In genomic region chr10:80080396-80081070, GRCm38 (mm10) we compare ENCODE assay signal across 13 mouse cellular contexts. TPM values are rescaled to one million over a fixed set of nuclear protein-coding genes. Genes with fewer than 3 reads are reported as not detected.
DNase-seq lines count a peak whose midpoint lies in the region; ATAC-seq and TF ChIP-seq lines count a peak whose summit lies in the region.
"Had no signal": no experiment of that assay in that cellular context is flagged by ENCODE, and none has a peak within 500 bp of the region (broad histone marks: within the 10 kb centered on the region; RNA-seq: fewer than 3 reads in every experiment).

No protein-coding gene starts in this region.

- H3K4me2 ChIP-seq in heart, embryonic 13.5 days, result peak overlapping the region; percentile 33; the same call in 1 of the 2 replicates
- H3K4me2 ChIP-seq in liver, embryonic 14.5 days (ENCODE audit: low read depth), result peak overlapping the region; percentile 85

- no peak overlapping the region for H3K4me3 ChIP-seq in heart, embryonic 13.5 days
- H3K4me3 ChIP-seq in liver, embryonic 14.5 days (ENCODE audit: insufficient read depth in 1 of 2, low read depth in 2 of 2, low read length in 2 of 2), result peak overlapping the region; percentile 42 to 49
- no peak overlapping the region for H3K4me3 ChIP-seq in left cerebral cortex, adult 2 months

- WGBS in heart, embryonic 13.5 days, result 72% methylated on average over 16 of the region's 16 CpGs
- 38% methylated on average over 16 of the region's 16 CpGs for WGBS in liver, embryonic 14.5 days (ENCODE audit: insufficient replicate concordance)

- H3K9me3 ChIP-seq in heart, embryonic 13.5 days, result no peaks in the 10 kb centered on the region
- no peaks in the 10 kb centered on the region for H3K9me3 ChIP-seq in liver, embryonic 14.5 days (ENCODE audit: control insufficient read depth, low read length)

- ATAC-seq in heart, embryonic 13.5 days (ENCODE audit: extremely low read depth, insufficient number of reproducible peaks, low FRiP score, low TSS enrichment), result 0 out of 2 replicates have a peak, but pooled peaks have one; percentile 45
- ATAC-seq in liver, embryonic 14.5 days (ENCODE audit: insufficient read depth), result peak; percentile 89

- DNase-seq in heart, adult 11 months, result no peak
- peak; percentile 49 for DNase-seq in c-Kit-positive CD71-positive TER-119-negative erythroid progenitor cells, embryonic 14.5 days (ENCODE audit: low read depth)
- DNase-seq in liver, embryonic 14.5 days (ENCODE audit: low read depth in 3 of 3, low spot score in 3 of 3), result peak; percentile 63 to 77 (median 71)
- peak; percentile 82 to 84 for DNase-seq in spleen, postnatal 4 days (ENCODE audit: low spot score in 2 of 2)
- DNase-seq in adrenal gland, adult (ENCODE audit: inconsistent age in 2 of 2, low spot score in 1 of 2), result no peak
- DNase-seq in frontal cortex, postnatal 25 days (ENCODE audit: low spot score in 2 of 2), result no peak
- DNase-seq in left cerebral cortex, adult 2 months (ENCODE audit: extremely low spot score in 1 of 2, low spot score in 2 of 2), result no peak
- DNase-seq: kidney, adult 11 months; kidney, postnatal 4 days; lung, adult 2 months; right cerebral cortex, postnatal 25 days; thymus, adult 18-20 months had no signal

- peaks cover 75% of the 10 kb centered on the region for H3K36me3 ChIP-seq in heart, embryonic 13.5 days
- peaks cover 29% of the 10 kb centered on the region for H3K36me3 ChIP-seq in liver, embryonic 14.5 days (replicated peaks; ENCODE audit: control insufficient read depth, insufficient read depth, low read depth)

- no peak for TF ChIP-seq CTCF in liver, embryonic 14.5 days (IDR thresholded peaks at IDR 0.05; ENCODE audit: low read depth)
- no peak for TF ChIP-seq CTCF in left cerebral cortex, adult 2 months (IDR thresholded peaks at IDR 0.05)

- H3K4me1 ChIP-seq in heart, embryonic 13.5 days, result peaks cover 20% of the 10 kb centered on the region
- H3K4me1 ChIP-seq in liver, embryonic 14.5 days (replicated peaks; ENCODE audit: control insufficient read depth in 2 of 2, insufficient read depth in 2 of 2, low read length in 1 of 2), result peaks cover 17 to 25% of the 10 kb centered on the region in 2 experiments

- peak overlapping the region; percentile 63 for H3K27ac ChIP-seq in heart, embryonic 13.5 days (replicated peaks)
- peak overlapping the region; percentile 95 for H3K27ac ChIP-seq in liver, embryonic 14.5 days
- H3K27ac ChIP-seq in left cerebral cortex, adult 2 months, result no peak overlapping the region

- no peaks in the 10 kb centered on the region for H3K27me3 ChIP-seq in heart, embryonic 13.5 days (replicated peaks)
- H3K27me3 ChIP-seq in liver, embryonic 14.5 days (ENCODE audit: control insufficient read depth, insufficient read depth, low read length), result no peaks in the 10 kb centered on the region

- H3K9ac ChIP-seq in heart, embryonic 13.5 days, result peak overlapping the region; percentile 42; the same call in 1 of the 2 replicates
- peak overlapping the region; percentile 70 for H3K9ac ChIP-seq in liver, embryonic 14.5 days (replicated peaks)

- no peak for TF ChIP-seq EP300 in liver, embryonic 14.5 days (IDR thresholded peaks at IDR 0.05; ENCODE audit: low read depth)

- intact Hi-C loops in left cerebral cortex, adult 2 months (cut with DNase I), result no loop called here

RNA-seq across cellular contexts. Expression of gene Sbno2, which starts 24.8 kb away (rescaled TPM):
- 9.1 and 10.1 TPM in 2 replicates for polyA plus RNA-seq in heart, embryonic 13.5 days (2015; fragmentation: Nextera tagmentation; extraction: Ambion mirVana)
- polyA plus RNA-seq in liver, embryonic 14.5 days (2012; rRNA removed), result 10.0 and 10.1 TPM in 2 replicates
- polyA plus RNA-seq in liver, embryonic 14.5 days (2014; fragmentation: Nextera tagmentation; extraction: Ambion mirVana), result 6.6 and 7.6 TPM in 2 replicates
- total RNA-seq in left cerebral cortex, adult 2 months (2021), result 10 to 100 TPM; 21.4 to 22.1 TPM

RNA-seq across cellular contexts. Expression of gene Gpx4, which starts 33.6 kb away (rescaled TPM):
- polyA plus RNA-seq in heart, embryonic 13.5 days (2015; fragmentation: Nextera tagmentation; extraction: Ambion mirVana), result 691 and 741 TPM in 2 replicates
- 274 and 388 TPM in 2 replicates for polyA plus RNA-seq in liver, embryonic 14.5 days (2012; rRNA removed)
- 705 and 724 TPM in 2 replicates for polyA plus RNA-seq in liver, embryonic 14.5 days (2014; fragmentation: Nextera tagmentation; extraction: Ambion mirVana)
- total RNA-seq in left cerebral cortex, adult 2 months (2021), result 100 to 1,000 TPM; 494 to 526 TPM

RNA-seq across cellular contexts. Expression of gene Stk11, which starts 35.1 kb away (rescaled TPM):
- 12.0 and 13.0 TPM in 2 replicates for polyA plus RNA-seq in heart, embryonic 13.5 days (2015; fragmentation: Nextera tagmentation; extraction: Ambion mirVana)
- polyA plus RNA-seq in liver, embryonic 14.5 days (2012; rRNA removed), result 80.5 and 88.8 TPM in 2 replicates
- polyA plus RNA-seq in liver, embryonic 14.5 days (2014; fragmentation: Nextera tagmentation; extraction: Ambion mirVana), result 17.4 and 18.9 TPM in 2 replicates
- 100 to 1,000 TPM; 102 to 106 TPM for total RNA-seq in left cerebral cortex, adult 2 months (2021)

RNA-seq across cellular contexts. Expression of gene Polr2e, which starts 40.9 kb away (rescaled TPM):
- 149 and 154 TPM in 2 replicates for polyA plus RNA-seq in heart, embryonic 13.5 days (2015; fragmentation: Nextera tagmentation; extraction: Ambion mirVana)
- polyA plus RNA-seq in liver, embryonic 14.5 days (2012; rRNA removed), result 77.0 and 121 TPM in 2 replicates
- polyA plus RNA-seq in liver, embryonic 14.5 days (2014; fragmentation: Nextera tagmentation; extraction: Ambion mirVana), result 88.0 and 90.2 TPM in 2 replicates
- total RNA-seq in left cerebral cortex, adult 2 months (2021), result 10 to 100 TPM; 73.0 to 76.0 TPM

RNA-seq across cellular contexts. Expression of gene Atp5d, which starts 57.9 kb away (rescaled TPM):
- polyA plus RNA-seq in heart, embryonic 13.5 days (2015; fragmentation: Nextera tagmentation; extraction: Ambion mirVana), result 808 and 893 TPM in 2 replicates
- polyA plus RNA-seq in liver, embryonic 14.5 days (2012; rRNA removed), result 196 and 211 TPM in 2 replicates
- 249 and 270 TPM in 2 replicates for polyA plus RNA-seq in liver, embryonic 14.5 days (2014; fragmentation: Nextera tagmentation; extraction: Ambion mirVana)
- 100 to 1,000 TPM; 356 to 366 TPM for total RNA-seq in left cerebral cortex, adult 2 months (2021)

Comparison
In these comparisons a context has a peak if more than half of its experiments do, and no peak if none do; other contexts are left out.
1. H3K4me3 ChIP-seq: peak in liver, embryonic 14.5 days (2 of 2); none in heart, embryonic 13.5 days (single experiment) and left cerebral cortex, adult 2 months (single experiment).
2. DNase-seq: peak in c-Kit-positive CD71-positive TER-119-negative erythroid progenitor cells, embryonic 14.5 days (single experiment), liver, embryonic 14.5 days (3 of 3) and spleen, postnatal 4 days (2 of 2); none in heart, adult 11 months (single experiment), adrenal gland, adult (0 of 2), frontal cortex, postnatal 25 days (0 of 2) and left cerebral cortex, adult 2 months (0 of 2).